Mouse (Mus musculus) thymus, adult 2 months (tissue): Measurements from ENCODE around the gene Phex.

ENCODE experiments used
- CTCF ChIP-seq: fragments of 200-500 bp; IDR thresholded peaks from 2 replicates; pipeline ENCODE4 v1.5.1; 2012; ENCODE audit warnings: mild to moderate bottlenecking, control low read depth, low read length, moderate library complexity, borderline replicate concordance; ENCODE audit not compliant: control insufficient read depth, poor library complexity, insufficient read depth; ENCODE audit errors: extremely low read depth
- POLR2A ChIP-seq: fragments of 200-500 bp; IDR thresholded peaks from 2 replicates; pipeline ENCODE4 v1.6.1; 2012; ENCODE audit warnings: mild to moderate bottlenecking, low read length, control low read depth, moderate library complexity; ENCODE audit not compliant: control insufficient read depth, poor library complexity, insufficient read depth; ENCODE audit errors: extremely low read depth

GRCm38 (mm10) chrX:157324396-157324795, 90.7 kb downstream of the Phex start:
- no peak for TF ChIP-seq CTCF
- TF ChIP-seq POLR2A, result no peak
